Mouse (Mus musculus) bone marrow, adult 2 months (tissue): ENCODE measurements at regions not wholly inside any gene's neighbourhood (a gene's known extent, or its start where the extent isn't known, plus 50 kb on each side); places are given as distances from the start of the nearest gene placed in this dataset.

Source experiments
- CTCF ChIP-seq: fragments of 200-500 bp; IDR thresholded peaks from 2 replicates; pipeline ENCODE4 v1.5.1; 2011; ENCODE audit warnings: low read length, control low read depth; ENCODE audit not compliant: control insufficient read depth, insufficient read depth
- POLR2A ChIP-seq: fragments of 200-500 bp; IDR thresholded peaks from 2 replicates; pipeline ENCODE4 v1.6.1; 2011; ENCODE audit warnings: low read depth, mild to moderate bottlenecking, control low read depth, low read length, borderline replicate concordance; ENCODE audit not compliant: control insufficient read depth

- TF ChIP-seq CTCF (no peak), POLR2A (no peak)
Measured at GRCm38 (mm10) chr12:29167922-29168321, 360.3 kb upstream of the Myt1l start.
